Mouse (Mus musculus): ENCODE data around the gene Rem2.

The Rem2 gene

DNA sequence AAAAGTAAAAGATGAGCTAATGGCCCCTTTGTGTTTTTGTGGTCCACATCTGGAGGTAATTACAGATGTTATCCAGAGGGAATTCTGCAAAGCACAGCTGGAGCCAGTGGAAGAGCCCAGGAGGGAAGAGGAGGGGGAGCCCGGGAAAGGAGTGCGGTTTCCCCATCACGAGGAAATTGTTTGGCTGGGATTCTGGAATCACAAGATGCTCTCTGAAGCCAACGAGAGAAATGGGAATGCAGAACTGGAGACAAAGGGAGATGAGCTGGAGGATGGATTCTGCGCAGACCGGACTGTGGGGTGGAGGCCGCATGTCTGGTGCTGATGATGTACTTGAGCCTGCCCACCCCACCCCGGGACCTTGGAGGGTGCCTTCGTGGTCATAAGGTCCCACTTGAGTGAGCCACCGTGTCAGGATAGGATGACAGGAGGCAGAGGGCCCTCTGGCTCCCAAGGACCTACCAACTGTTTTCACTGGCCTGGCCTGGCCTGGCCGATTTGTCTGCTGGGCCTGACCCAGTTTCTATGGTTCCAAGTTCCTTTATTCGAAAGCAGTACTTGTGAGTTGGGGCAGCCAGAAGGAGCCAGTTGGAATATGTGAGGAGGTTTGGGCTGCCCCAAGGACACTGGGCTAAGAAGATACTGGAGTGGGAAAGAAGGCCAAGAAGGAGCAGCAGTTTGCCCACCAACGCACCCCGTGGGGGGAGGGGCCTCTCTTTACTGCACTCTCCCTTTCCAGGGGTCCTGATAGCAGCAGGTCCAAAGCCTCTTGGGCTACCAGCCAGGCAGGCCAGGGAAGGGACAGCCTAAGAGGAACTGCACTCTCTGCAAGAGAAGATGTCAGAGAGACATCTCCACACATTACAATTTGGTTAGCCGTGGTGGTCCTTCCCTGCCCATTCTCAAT lies 31.9 kb upstream of the Rem2 start:
- no peak for DNase-seq (ENCODE audit: extremely low read depth, low read depth)

DNA sequence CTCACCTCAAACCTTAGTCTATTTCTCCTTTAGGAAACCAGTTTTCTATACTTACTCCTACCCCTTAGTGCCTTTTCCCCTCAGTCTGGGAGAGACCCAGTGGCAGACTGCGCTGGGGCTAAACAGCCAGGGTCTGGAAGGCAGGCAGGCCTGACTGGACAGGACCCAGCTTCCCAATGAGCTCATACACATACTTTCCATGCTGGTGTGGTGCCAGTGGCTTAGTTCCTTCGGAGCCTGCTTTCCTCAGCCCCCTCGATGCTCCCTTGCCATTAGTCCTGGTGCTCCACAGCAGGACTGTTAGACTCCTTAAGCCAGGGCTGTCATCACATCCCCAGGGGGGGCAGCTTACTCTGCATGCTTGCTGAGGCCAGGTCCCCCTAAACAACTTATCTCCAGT lies 30.4 kb upstream of the Rem2 start:
- no peak for DNase-seq (ENCODE audit: extremely low read depth, low read depth)

- DNase-seq (ENCODE audit: extremely low read depth, low read depth), result no peak
Measured at GRCm38 (mm10) chr14:54453566-54453965, 22.3 kb upstream of the Rem2 start.

DNA sequence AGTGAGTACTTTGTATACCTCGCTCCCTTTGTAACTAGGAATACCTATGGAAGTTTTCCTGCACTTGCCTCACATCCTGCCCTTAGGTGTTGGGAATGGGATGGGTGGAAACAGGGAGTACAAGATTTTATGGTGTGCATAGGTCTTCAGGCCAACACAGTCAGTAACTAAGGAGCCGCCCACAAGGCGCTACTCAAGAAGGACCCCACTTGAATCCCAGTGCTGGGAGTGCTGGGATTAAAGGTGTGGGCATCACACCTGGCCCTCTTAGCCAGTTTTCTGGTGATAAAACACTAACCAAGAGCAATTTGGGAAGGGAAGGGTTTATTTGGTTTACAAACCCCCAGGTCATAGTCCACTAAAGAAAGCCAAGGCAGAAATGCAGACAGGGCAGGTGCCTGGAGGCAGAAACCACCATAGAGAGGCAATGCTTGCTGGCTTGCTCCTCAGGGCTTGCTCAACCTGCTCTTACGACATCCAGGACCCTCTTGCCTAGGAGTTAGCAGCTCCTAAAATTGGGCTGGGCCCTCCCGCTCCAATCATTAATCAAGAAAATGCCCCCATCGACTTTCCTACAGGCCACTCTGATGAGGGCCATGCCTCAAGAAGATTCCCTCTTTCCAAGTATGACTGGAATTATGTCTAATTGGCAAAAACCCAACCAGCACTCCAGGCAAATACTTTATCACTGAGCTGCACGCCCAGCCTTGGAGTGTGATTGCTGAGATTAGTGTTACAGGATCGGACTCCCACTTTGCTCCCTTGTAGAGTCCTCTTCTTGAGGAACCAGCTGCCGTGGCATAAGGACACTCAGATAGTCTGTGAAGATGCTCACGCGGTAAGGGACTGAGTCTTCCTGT lies 21.0 kb upstream of the Rem2 start:
- DNase-seq (ENCODE audit: extremely low read depth, low read depth), result no peak

- DNase-seq (ENCODE audit: extremely low read depth, low read depth), result peak; percentile 49
Measured at GRCm38 (mm10) chr14:54457907-54458569, 17.9 kb upstream of the Rem2 start.

GRCm38 (mm10) chr14:54462146-54462545 lies 13.8 kb upstream of the Rem2 start:
- DNase-seq (ENCODE audit: extremely low read depth, low read depth), result no peak

DNA sequence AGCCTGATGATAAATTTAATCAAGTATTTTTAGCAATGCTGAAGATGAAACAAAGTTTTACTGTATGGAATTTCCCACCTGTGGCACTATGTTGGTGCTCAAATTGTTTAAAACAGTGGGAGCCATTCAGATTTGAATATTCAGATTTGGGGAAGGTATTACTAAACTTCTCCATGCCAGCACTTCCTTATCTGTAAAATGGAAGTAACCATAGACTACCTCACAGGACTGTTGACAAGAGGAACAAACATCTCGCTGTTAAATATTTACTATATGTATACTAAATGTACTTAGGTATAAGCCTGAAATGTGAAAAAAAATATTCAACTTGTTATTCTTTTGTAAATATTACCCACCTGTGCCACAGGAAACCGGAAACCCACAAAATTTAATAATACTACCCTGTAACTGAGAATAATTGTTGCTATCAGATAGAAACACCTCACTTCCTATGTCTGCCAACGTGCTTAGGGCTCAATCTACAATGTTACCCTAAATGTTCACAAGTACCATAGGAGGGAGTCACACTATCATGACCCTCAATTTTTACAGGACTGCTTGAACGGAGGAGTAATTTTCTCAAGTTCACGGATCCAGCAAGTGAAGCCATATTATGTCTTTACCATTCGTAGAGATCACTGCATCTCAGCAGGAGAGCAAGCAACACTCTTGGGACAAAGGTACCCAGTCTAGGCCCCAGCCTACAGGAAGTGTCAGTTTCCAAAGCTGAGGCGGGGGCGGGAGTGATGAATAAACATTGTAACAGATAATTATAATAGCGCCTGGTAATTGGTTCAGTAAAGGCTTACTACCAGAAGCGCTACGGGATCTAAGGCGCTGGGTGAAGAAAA lies 12.6 kb upstream of the Rem2 start:
- DNase-seq (ENCODE audit: extremely low read depth, low read depth), result peak; percentile 78

GRCm38 (mm10) chr14:54463959-54464292 lies 12.0 kb upstream of the Rem2 start, which contains the start of gene Lrp10:
Gene Lrp10, plus strand, starts transcription at chr14:54464137.
- no peak for DNase-seq (ENCODE audit: extremely low read depth, low read depth)

DNA sequence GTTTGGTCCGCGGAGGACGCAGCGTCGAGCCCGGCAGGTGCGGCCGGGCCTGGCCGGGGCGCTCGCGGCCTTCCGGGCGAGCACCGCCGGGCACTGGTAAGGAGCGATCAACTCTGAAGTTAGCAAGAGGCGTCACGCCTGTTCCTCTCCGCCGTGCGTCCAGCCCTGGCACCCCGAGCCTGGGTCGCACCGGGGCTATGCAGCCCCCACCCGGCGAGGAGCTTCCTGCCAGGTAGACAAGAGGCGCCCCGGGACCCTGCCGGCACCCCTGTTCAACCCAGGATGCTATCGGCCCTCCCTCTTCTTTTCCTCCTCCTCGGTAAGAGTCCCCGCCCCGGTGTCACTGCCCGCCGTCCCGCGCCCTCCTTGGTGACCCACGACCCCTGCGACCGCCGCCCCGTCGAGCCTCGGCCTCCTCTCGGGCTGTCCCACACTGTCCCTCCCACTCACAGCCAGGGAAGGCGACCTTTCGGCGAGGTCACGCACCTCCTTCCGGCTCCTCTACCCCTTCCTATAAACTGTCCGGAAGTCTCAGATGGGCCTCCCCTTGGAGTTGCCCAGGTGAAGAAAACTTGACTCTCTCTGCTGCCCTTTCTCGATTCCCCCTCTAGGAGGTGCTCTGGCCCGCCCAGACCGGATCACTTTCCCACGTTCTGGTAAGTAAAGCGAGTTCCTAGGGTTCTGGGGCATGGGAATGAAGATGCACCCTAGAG lies 11.5 kb upstream of the Rem2 start:
- peak; percentile 67 for DNase-seq (ENCODE audit: extremely low read depth, low read depth)

GRCm38 (mm10) chr14:54471467-54471866 lies 4.4 kb upstream of the Rem2 start:
- DNase-seq (ENCODE audit: extremely low read depth, low read depth), result no peak

DNA sequence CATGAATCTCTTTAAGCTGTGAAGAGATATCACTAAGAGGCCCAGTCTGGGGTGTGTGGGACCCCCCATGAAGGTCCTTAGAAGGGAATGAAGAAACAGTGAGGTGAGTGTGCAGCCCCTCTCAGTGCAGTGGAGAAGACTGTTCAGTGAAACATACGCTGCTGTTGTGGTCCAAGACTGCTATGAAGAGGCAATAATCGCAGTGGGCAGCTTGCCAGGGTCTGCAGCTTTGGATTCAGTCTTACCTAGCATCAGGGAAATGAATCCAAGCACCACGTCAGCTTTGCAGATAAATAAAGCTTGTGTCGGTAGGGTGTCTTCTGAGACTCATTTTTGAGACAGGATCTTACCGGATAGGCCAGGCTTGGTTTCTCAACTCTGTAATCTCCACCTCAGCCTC lies 3.2 kb upstream of the Rem2 start:
- DNase-seq (ENCODE audit: extremely low read depth, low read depth), result no peak

- no peak for DNase-seq (ENCODE audit: extremely low read depth, low read depth)
Measured at GRCm38 (mm10) chr14:54474744-54475143, 1.2 kb upstream of the Rem2 start.

GRCm38 (mm10) chr14:54477172-54477909 lies 1.4 kb downstream of the Rem2 start:
- no peak for DNase-seq (ENCODE audit: extremely low read depth, low read depth)

- DNase-seq (ENCODE audit: extremely low read depth, low read depth), result no peak
Measured at GRCm38 (mm10) chr14:54479451-54479920, 3.6 kb downstream of the Rem2 start.

DNA sequence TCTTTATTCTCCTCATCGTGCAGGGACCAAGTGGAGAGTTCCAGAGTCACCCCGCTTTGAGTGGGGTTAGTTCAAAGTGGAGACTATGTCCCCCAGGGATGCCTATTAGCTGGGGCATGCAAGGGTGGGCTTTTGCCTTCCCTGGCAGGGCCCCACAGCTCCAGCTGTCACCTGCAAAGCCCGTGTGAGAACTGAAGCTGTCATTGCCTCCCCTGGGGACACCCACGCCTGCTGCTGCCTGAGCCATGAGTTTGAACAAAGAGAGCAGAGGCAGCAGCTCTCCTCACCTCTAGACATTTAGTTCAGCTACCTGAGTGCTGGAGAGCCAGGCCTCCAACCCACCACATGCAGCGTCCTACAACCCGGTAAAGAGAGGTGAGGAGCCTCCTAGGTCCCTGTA lies 4.8 kb downstream of the Rem2 start:
- no peak for DNase-seq (ENCODE audit: extremely low read depth, low read depth)

DNA sequence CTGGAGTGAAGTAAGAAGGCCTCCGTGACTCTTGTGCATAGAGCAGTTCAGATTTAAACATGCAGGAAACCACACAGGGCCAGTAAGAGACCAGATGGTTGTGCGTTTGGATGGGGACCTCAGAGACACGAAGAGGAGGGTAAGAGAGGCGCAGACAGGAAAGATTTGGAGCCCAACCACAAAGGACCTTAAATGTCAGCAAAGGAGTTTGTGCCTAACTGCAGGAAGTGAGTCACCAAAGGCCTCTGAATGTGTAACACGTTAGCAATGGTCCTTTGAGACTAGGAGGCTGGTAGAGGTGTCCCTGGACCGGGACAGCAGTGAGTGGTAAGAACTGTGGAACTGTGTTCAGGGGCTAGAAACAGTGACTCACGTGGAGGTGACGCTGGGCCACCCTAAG lies 5.5 kb downstream of the Rem2 start:
- DNase-seq (ENCODE audit: extremely low read depth, low read depth), result no peak

GRCm38 (mm10) chr14:54482498-54482897 lies 6.6 kb downstream of the Rem2 start:
- DNase-seq (ENCODE audit: extremely low read depth, low read depth), result peak; percentile 74

DNA sequence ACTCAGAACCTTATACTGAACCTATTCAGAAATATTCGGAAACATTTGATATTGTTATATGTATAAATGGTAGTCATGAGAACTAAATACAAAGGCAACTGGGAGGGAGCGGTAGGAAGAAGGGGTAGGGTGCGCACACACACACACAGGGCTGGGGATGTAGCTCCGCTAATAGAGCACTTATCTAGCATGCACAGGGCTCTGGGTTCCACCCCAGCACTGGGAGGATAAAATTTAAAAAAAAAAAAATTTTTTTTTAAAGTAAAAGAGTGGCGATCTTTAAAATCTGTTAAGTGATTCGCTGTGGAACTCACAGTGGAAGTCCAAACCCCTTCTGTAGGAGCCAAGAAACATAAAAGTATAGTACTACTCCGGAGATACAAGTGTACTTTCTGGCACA lies 10.0 kb downstream of the Rem2 start:
- no peak for DNase-seq (ENCODE audit: extremely low read depth, low read depth)

GRCm38 (mm10) chr14:54487732-54488131 lies 11.8 kb downstream of the Rem2 start:
- DNase-seq (ENCODE audit: extremely low read depth, low read depth), result no peak

Measured in MEL-GATA-1-ER (cell line).